Mouse (Mus musculus) E14TG2a.4 (cell line): ENCODE measurements at regions not wholly inside any gene's neighbourhood (a gene's known extent, or its start where the extent isn't known, plus 50 kb on each side); places are given as distances from the start of the nearest gene placed in this dataset.

ENCODE experiments used
- CTCF ChIP-seq: conservative IDR thresholded peaks from 2 replicates; pipeline ENCODE4 v1.5.1; 2014; ENCODE audit warnings: low read length
- NANOG ChIP-seq: IDR thresholded peaks from 2 replicates; pipeline ENCODE4 v1.6.1; 2014; ENCODE audit warnings: borderline replicate concordance, low read length, mixed read lengths
- POU5F1 ChIP-seq: IDR thresholded peaks from 2 replicates; pipeline ENCODE4 v1.6.1; 2014; ENCODE audit warnings: low read length, borderline replicate concordance

- TF ChIP-seq CTCF (no peak), NANOG (no peak), POU5F1 (no peak)
These were observed 225.7 kb downstream of the Gm10283 start for GRCm38 (mm10) chr8:60277211-60277801.
